Mouse (Mus musculus) stomach, postnatal 0 days (tissue): ENCODE data around the gene Dnah8.

Experiments
- CTCF ChIP-seq: IDR thresholded peaks from 2 replicates; pipeline ENCODE4 v1.5.1; 2016; ENCODE audit warnings: antibody characterized with exemption, low read depth, mild to moderate bottlenecking, moderate library complexity
- EP300 ChIP-seq: optimal IDR thresholded peaks from 2 replicates; pipeline ENCODE3; 2016; ENCODE audit warnings: antibody characterized with exemption

DNA sequence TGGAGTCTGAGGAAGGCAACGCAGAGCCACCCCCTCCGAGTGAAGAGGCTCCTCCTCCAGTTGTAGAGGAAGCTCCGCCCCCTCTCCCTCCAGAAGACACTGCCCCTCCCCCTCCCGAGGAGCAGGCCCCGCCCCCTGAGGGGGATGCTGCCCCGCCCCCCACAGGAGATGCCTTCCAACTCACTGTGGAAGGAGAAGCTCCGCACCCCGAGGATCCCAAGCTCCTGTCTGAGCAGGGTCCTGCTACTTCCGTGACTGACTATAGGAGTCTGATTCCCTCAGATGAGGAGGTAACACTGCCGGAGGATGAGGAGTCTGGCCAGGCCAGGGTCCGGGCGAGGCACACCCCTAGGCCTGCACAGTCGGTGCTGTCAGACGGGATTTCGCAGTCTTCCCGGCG is 11.2 kb downstream of the Dnah8 start:
- TF ChIP-seq EP300 (no peak), CTCF (no peak)
